Mouse (Mus musculus) lung, postnatal 14 days (tissue): ENCODE results near the gene Sfn.

Experiments
- DNase-seq: peaks from one replicate; pipeline ENCODE4 v3.0.0; 2021

The Sfn gene

DNA sequence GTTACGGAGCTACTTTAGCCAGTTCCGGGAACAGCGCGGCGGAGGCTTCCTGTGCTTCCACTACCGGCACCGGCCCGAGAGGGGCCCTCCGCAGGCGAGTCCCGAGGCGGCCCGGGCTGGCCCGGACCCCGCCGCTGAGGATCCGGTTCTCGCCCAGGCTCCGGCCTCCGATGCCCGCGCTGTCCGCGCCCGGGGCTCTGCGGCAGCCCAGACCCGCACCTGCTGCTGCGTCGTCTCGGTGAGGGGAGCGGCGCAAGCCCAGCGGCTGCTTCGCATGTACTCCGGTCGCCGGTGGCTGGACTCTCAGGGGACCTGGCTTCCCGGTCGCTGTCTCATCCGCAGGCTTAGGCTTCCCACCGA, 27.1 kb downstream of the Sfn start:
- no peak for DNase-seq

DNA sequence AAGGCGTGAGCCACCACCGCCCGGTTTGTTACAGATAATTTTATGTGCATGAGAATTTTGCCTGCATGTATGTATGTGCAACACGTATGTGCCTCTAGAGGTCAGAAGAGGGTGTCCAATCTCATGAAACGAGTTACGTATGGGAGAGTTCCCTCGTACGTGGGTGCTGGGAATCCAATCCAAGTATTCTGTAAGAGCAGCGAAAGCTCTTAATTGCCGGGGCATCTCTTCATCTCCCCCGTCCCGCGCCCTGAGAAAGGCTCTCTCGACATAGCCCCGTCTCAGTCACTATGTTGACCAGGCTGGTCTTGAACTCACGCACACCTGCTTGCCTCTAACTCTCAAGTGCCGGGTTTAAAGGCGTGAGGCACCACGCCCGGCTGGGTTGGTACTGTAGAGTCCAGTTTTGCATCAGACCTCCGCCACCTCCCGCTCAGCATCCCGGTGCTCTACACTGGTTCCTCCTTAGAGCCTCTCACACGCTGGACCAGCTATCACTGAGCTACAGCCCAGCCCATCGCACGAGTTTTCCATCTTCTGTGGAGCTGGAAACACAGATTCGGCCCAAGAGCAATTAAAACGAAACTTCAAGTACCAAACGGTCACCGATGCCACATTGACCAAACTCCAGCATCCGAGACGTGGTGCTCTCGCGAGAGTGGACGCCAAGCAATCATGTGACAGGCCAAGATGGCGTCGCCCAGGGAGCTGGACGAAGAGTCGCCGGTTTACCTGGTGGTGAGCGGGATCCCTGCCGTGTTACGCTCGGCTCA, 27.7 kb downstream of the Sfn start, which contains the start of gene Gpatch3:
TSS of gene Gpatch3 (plus strand) at position 676 of the 773 bp plus-strand sequence.
- DNase-seq, result peak; percentile 94

DNA sequence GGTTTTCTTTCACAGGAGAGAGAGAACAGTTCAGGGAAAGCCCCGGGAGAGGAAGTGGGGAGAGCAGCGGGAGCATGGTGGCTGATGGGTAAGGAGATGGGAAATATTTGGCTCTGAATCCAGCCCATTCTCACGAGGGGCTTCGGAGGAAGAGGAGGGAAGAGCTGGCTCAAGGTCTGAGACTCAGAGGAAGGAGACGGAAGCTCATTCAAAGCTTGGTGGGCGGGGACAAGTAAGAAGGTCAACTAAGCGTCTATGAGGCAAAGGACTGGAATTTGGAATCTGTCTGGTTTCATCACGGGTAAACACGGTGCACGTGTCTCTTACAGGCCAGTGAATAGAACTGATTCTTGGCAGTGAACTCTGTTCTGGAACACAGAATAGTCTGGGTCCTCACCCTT, 31.9 kb downstream of the Sfn start:
- DNase-seq, result no peak

DNA sequence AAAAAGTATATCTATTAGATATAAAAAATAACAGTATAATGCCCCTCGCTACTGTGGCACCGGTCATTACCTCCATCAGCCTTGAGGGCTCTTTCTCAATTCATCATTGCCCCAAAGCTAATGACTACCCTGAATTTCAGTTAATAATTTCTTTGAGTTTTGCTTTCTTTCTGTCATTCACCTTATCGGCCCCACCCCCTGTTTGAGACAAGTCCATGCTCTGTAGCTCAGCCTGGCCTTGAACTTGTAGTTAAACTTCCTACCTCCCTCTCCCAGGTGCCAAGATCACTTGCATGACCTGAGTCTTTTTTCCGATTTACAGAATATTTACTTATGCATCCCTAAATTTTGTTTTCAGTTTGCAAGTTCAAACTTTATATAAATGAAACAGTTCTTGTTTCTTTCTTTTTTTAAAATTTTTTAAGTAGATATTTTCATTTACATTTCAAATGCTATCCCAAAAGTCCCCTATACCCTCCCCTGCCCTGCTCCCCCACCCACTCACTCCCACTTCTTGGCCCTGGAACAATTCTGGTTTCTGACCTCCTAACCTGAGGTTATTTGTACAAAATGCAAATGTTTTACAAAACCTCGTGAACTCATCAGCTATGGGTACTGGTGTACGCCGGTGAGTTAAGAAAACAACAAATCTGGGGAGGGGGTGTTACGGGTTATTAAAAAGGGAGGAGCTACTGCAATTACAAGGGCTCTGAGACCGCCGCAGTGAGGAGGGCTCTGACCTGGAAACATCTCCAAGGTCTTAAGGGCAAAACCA, 32.5 kb downstream of the Sfn start:
- no peak for DNase-seq

DNA sequence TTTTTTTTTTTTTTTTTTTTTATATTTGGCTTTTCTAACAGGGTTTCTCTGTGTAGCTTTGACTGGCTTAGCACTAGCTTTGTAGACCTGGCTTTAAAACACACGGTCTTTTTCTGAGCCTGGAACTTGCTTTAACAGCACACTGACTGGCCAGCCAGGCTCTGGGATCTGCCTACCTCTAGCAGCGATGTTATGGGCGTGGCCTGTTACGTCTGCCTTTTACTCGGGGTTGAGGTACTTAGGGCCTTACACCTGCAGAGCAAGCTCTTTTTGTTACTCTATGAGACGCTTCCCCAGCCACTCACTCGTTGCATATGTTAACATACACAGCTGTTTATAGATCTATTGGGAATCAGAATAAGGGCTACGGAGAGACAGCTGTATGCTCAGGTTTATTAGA, 34.7 kb downstream of the Sfn start:
- DNase-seq, result no peak

DNA sequence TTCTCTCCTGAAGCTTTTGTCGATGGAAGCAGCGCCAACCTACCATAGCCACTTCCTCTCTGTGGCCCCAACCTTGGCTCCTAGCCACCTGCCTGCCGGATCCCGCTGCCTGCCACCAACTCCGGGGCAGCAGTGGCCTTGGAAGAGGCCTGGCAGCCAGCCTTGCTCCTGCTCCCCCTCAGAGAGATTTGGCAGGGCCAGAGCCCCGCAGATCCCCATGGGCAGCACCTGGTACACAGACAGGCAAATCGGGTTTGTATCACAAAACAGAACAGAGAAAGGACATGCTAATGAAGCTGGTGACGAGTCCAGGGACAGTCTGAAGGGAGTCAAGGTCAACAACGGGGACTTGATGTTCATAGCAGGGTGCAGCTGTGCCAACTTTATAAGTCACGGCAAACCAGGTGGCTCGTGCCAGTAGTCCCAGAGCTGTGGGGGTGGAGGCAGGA, 38.8 kb downstream of the Sfn start:
- no peak for DNase-seq

DNA sequence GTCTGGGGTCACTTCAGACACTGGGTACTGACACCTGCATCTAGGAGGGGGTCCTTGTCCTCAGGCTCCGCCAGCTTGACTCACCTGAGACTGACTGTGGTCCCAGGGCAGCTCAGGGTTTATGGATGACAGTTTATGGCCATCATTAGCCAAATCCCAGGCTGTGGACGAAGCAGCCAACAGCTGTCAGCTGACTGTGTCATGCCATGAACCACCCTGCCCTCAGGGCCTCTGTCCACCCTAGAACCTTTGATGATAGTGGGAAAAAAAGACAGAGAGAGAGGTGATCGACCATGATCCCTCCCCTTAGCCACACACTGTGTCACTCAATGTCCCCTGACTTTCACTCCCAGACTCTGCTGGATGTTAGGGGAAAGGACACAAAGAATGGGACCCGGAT, 40.3 kb downstream of the Sfn start:
- no peak for DNase-seq

DNA sequence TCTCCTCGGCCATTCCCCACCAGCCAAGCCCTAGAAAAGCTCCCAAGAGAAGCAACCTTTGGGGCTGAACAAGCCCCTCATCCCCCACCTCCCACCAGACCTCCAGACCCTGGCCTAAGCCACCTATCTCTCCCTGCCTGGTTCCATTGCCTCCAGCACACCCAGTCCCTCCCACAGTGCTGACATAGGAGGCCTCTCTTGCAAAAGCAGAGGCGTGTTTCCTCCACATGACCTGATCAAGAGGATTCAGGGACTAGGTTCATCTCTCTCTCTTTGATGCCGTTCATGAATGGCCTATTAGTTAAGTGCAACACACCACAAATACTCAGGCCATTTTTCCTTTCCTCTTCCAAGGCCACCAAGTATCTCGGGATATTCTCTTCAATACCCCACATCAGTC, 42.1 kb downstream of the Sfn start:
- DNase-seq, result no peak

DNA sequence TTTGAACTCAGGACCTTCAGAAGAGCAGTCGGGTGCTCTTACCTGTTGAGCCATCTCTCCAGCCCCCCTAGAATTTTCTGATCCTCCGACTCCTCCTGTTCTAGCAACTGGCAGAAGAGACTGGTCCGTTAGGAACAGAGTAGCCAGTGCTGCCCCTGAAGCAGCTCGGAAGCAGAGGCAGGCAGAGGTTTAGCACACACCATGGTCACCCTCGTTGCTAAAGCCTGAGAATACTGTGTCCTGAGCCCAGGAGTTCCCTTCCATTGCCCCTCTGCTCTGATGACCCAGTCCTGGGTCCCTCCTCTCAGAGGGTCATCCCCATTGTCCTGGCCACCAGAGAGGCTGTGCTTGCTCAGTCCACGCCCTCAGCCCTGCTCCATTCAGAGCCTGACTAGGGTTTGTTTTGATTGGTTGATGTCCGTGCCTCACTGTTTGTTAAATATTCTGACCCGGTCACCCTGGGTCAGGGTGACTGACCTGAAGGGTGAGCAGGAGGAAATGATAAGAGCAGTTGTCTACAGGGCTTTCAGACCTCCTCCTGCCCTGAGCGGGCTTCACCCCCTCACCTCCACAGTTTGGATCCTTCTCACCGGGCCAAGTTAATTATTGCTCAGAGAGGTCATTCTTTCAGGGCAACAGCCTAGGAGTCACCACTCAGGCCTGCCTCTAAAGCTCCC, 44.8 kb downstream of the Sfn start:
- DNase-seq, result no peak

DNA sequence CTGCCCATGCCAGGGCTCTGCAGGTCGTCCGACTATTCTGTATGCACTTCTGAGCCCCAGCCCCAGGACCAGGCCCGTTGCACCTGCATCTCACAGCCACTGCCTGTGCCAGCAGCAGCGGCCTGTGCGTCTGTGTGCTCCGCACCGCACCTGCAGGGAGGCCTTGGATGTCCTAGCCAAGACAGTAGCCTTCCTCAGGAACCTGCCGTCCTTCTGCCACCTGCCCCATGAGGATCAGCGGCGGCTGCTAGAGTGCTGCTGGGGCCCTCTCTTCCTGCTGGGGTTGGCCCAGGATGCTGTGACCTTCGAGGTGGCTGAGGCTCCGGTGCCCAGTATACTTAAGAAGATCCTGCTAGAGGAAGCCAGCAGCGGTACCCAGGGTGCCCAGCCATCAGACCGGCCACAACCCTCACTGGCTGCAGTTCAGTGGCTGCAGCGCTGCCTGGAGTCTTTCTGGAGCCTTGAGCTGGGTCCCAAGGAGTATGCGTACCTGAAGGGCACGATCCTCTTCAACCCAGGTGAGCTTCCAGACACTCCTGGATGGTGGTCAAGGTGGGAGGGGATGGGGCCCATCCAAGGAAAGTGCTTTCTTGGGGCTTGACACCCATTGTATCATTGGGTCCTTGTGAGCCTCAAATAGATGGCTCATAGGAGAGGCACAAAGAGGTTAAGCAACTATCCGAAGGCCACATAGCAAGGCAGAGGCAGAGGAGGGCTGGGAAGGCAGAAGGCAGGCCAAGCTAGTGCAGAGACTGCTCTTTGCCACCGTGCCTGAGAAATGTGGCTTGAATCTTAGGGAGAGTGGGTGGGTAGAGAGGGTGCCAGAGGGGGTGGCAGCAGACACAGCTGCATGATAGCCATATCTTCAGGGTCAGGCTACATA, 48.3 kb downstream of the Sfn start:
- no peak for DNase-seq

DNA sequence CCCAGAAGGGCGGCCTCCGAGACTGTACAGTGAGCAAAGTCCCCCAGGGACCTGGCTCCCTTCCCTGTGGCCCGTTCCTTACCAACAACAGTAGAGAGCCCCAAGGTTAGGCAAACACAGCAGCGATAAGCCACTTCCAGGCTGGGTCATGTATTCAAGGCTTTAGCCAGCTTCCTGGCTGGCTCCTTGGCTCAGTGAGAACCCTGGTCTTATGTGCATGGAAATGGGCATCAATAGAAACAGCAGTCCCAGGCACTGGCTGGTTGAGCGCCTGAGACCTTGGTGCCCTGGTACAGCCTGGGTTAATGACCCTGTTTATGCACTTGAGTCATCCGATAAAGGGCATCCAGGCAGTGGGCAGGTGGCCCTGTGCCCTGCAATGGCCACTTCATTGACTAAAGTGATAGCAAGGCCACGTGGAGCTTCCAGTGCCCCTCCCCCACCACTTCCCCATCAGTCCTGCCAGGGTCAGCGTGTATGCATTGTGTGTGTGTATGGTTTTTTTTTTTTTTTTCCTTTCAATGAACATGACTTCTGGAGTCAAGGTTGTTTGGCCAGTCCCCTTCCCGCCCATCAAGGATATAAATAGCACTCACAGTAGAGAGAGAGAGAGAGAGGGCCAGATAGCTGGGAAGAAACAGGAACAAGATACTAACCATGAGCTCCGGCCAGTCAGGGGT, 49.1 kb downstream of the Sfn start, which contains the start of gene Nr0b2:
TSS of gene Nr0b2 (plus strand) at position 609 of the 680 bp plus-strand sequence.
- DNase-seq, result no peak

DNA sequence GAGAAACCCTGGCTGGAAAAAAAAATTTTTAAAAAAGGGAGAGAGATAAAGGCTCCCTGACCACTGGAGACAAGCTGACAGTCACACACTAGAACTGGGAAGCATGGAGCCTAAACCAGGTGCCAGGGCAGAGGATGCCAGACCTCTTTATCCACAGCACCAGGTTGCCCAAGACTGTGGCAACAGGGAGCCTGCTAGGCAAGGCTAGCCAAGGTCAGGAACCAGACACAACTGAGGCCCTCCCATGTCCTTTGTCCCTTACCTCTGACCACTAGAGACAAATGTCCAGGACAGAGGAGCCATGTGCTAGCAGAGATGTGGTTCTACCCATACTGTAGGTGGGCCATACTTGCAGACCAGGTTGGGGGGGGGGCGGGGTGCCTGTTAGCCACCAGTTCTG, 49.9 kb downstream of the Sfn start:
- DNase-seq, result no peak
